8 mouse cellular contexts compared by ENCODE assay signal in genomic region chr1:181143950-181144836, GRCm38 (mm10). TPM values are rescaled to one million over a fixed set of nuclear protein-coding genes. Genes with fewer than 3 reads are reported as not detected.
DNase-seq lines count a peak whose midpoint lies in the region; ATAC-seq lines count a peak whose summit lies in the region.

Nvl (minus strand) TSS chr1:181144204.
Cnih4 (plus strand) TSS chr1:181144693.

- no peaks in the 10 kb centered on the region for H3K27me3 ChIP-seq in heart, embryonic 13.5 days (replicated peaks)
- no peaks in the 10 kb centered on the region for H3K27me3 ChIP-seq in liver, embryonic 12.5 days (replicated peaks)
- no peaks in the 10 kb centered on the region for H3K27me3 ChIP-seq in stomach, embryonic 15.5 days (replicated peaks)

- H3K4me1 ChIP-seq in brown adipose tissue, adult 24 weeks (ENCODE audit: control insufficient read depth, insufficient read depth, insufficient read length, low read length): peaks cover 5% of the 10 kb centered on the region; the same call in 1 of the 2 replicates
- peaks cover 21% of the 10 kb centered on the region for H3K4me1 ChIP-seq in heart, embryonic 13.5 days
- peaks cover 52% of the 10 kb centered on the region for H3K4me1 ChIP-seq in liver, embryonic 12.5 days
- peaks cover 9% of the 10 kb centered on the region; the same call in 1 of the 2 replicates for H3K4me1 ChIP-seq in stomach, embryonic 15.5 days

- peaks cover 30% of the 10 kb centered on the region for H3K36me3 ChIP-seq in heart, embryonic 13.5 days
- peaks cover 36% of the 10 kb centered on the region for H3K36me3 ChIP-seq in liver, embryonic 12.5 days
- peaks cover 8% of the 10 kb centered on the region for H3K36me3 ChIP-seq in stomach, embryonic 15.5 days

- H3K9me3 ChIP-seq in heart, embryonic 13.5 days: no peaks in the 10 kb centered on the region
- H3K9me3 ChIP-seq in liver, embryonic 12.5 days (replicated peaks): no peaks in the 10 kb centered on the region
- no peaks in the 10 kb centered on the region for H3K9me3 ChIP-seq in stomach, embryonic 15.5 days

- H3K4me3 ChIP-seq in brown adipose tissue, adult 24 weeks (ENCODE audit: insufficient read depth, low read depth, low read length): peak within 1 kb of the TSS; percentile 81
- peak within 1 kb of the TSS; percentile 83 for H3K4me3 ChIP-seq in heart, embryonic 13.5 days
- peak within 1 kb of the TSS; percentile 80 for H3K4me3 ChIP-seq in liver, embryonic 12.5 days
- peak within 1 kb of the TSS; percentile 92 for H3K4me3 ChIP-seq in stomach, embryonic 15.5 days (replicated peaks)

- peak; percentile 94 for DNase-seq in CD4-positive, CD25-positive, alpha-beta regulatory T cell, adult 2 months (ENCODE audit: low read depth, low spot score)
- DNase-seq in fat pad, adult 2 months (ENCODE audit: extremely low read depth, low read depth, low spot score): peak; percentile 78
- DNase-seq in kidney, postnatal 10 days: peak; percentile 95
- peak; percentile 80 to 87 for DNase-seq in natural killer cell, adult 2 months (ENCODE audit: low spot score in 2 of 2)

- under 1% methylated on average over 52 of the region's 52 CpGs for WGBS in heart, embryonic 13.5 days
- WGBS in liver, embryonic 12.5 days (ENCODE audit: insufficient replicate concordance): under 1% methylated on average over 52 of the region's 52 CpGs
- under 1% methylated on average over 52 of the region's 52 CpGs for WGBS in stomach, embryonic 15.5 days

- H3K27ac ChIP-seq in brown adipose tissue, adult 24 weeks (replicated peaks; ENCODE audit: low read depth, low read length): peak within 1 kb of the TSS; percentile 49
- H3K27ac ChIP-seq in heart, embryonic 13.5 days (replicated peaks): peak within 1 kb of the TSS; percentile 87
- peak within 1 kb of the TSS; percentile 97 for H3K27ac ChIP-seq in liver, embryonic 12.5 days
- H3K27ac ChIP-seq in stomach, embryonic 15.5 days: peak within 1 kb of the TSS; percentile 94

- peak within 1 kb of the TSS; percentile 87 for H3K4me2 ChIP-seq in heart, embryonic 13.5 days
- peak within 1 kb of the TSS; percentile 76 for H3K4me2 ChIP-seq in liver, embryonic 12.5 days
- H3K4me2 ChIP-seq in stomach, embryonic 15.5 days: peak within 1 kb of the TSS; percentile 67

- ATAC-seq in heart, embryonic 13.5 days (ENCODE audit: extremely low read depth, insufficient number of reproducible peaks, low FRiP score, low TSS enrichment): peak; percentile 92
- ATAC-seq in liver, embryonic 12.5 days: peak; percentile 97
- ATAC-seq in stomach, embryonic 15.5 days (ENCODE audit: insufficient read depth, low FRiP score, low read depth): peak; percentile 99

- H3K9ac ChIP-seq in heart, embryonic 13.5 days: peak within 1 kb of the TSS; percentile 89
- H3K9ac ChIP-seq in liver, embryonic 12.5 days: peak within 1 kb of the TSS; percentile 80
- H3K9ac ChIP-seq in stomach, embryonic 15.5 days: peak within 1 kb of the TSS; percentile 58

RNA-seq across cellular contexts. Expression of gene Nvl, which starts in this region (rescaled TPM):
- polyA plus RNA-seq in brown adipose tissue, adult 24 weeks (2012; ENCODE audit: insufficient read depth, insufficient read length, missing spikeins): 7.9 and 8.2 TPM in 2 replicates
- polyA plus RNA-seq in heart, embryonic 13.5 days (2015; fragmentation: Nextera tagmentation; extraction: Ambion mirVana): 19.6 and 20.3 TPM in 2 replicates
- 19.6 and 20.0 TPM in 2 replicates for polyA plus RNA-seq in liver, embryonic 12.5 days (2016; fragmentation: Nextera tagmentation; extraction: Ambion mirVana)
- polyA plus RNA-seq in stomach, embryonic 15.5 days (2015; fragmentation: Nextera tagmentation; extraction: Ambion mirVana): 26.4 and 27.9 TPM in 2 replicates

RNA-seq across cellular contexts. Expression of gene Cnih4, which starts in this region (rescaled TPM):
- 62.6 and 71.8 TPM in 2 replicates for polyA plus RNA-seq in brown adipose tissue, adult 24 weeks (2012; ENCODE audit: insufficient read depth, insufficient read length, missing spikeins)
- polyA plus RNA-seq in heart, embryonic 13.5 days (2015; fragmentation: Nextera tagmentation; extraction: Ambion mirVana): 133 and 161 TPM in 2 replicates
- 56.4 and 62.1 TPM in 2 replicates for polyA plus RNA-seq in liver, embryonic 12.5 days (2016; fragmentation: Nextera tagmentation; extraction: Ambion mirVana)
- polyA plus RNA-seq in stomach, embryonic 15.5 days (2015; fragmentation: Nextera tagmentation; extraction: Ambion mirVana): 120 and 125 TPM in 2 replicates

Comparison
In these comparisons a context has a peak if more than half of its experiments do, and no peak if none do; other contexts are left out.
1. Peak in every context shown above with its lines: DNase-seq, ATAC-seq, H3K4me3 ChIP-seq and H3K27ac ChIP-seq.